Mouse (Mus musculus) cerebellum, adult 2 months (tissue): ENCODE results near the gene Higd2a.

ENCODE experiments used
- CTCF ChIP-seq: fragments of 200-500 bp; IDR thresholded peaks from 2 replicates; pipeline ENCODE4 v1.5.1; 2011; ENCODE audit warnings: low read depth, mild to moderate bottlenecking, control low read depth, low read length, moderate library complexity, borderline replicate concordance; ENCODE audit not compliant: insufficient read depth
- POLR2A ChIP-seq: fragments of 200-500 bp; IDR thresholded peaks from 2 replicates; pipeline ENCODE4 v1.6.1; 2011; ENCODE audit warnings: low read length, control low read depth, borderline replicate concordance; ENCODE audit not compliant: insufficient read depth

GRCm38 (mm10) chr13:54616307-54616706, 26.3 kb downstream of the Higd2a start:
- no peak for TF ChIP-seq POLR2A
- TF ChIP-seq CTCF, result no peak
